Mouse (Mus musculus) midbrain, embryonic 11.5 days (tissue): ENCODE results near the gene Ppp1r36. TPM values are rescaled to one million over a fixed set of nuclear protein-coding genes. Genes with fewer than 3 reads are reported as not detected.
A peak's percentile ranks its signal among the peaks of the same experiment; 100 is the strongest.

Experiments used
- ATAC-seq: fragments of 200-750 bp; cut with Nextera tagmentation; 2 replicates; pipeline ENCODE4 v1.8.0; 2017; ENCODE audit warnings: moderate TSS enrichment, moderate library complexity; ENCODE audit not compliant: low FRiP score
- DNase-seq: peaks from one replicate; pipeline ENCODE4 v3.0.0; 2015; ENCODE audit warnings: low spot score; ENCODE audit errors: missing footprints
- H3K27ac ChIP-seq: fragments of 300-500 bp; sonication (generic); 2 replicates; pipeline ENCODE4 v1.5.1; 2014; ENCODE audit warnings: low read depth, low read length
- H3K27me3 ChIP-seq: fragments of 300-500 bp; sonication (generic); 2 replicates; pipeline ENCODE4 v1.6.1; 2014; ENCODE audit warnings: mild to moderate bottlenecking, low read length, moderate library complexity, mixed read lengths; ENCODE audit not compliant: control insufficient read depth, insufficient read depth
- H3K36me3 ChIP-seq: fragments of 300-500 bp; sonication (generic); 2 replicates; pipeline ENCODE4 v1.6.1; 2014; ENCODE audit warnings: mild to moderate bottlenecking, low read length, moderate library complexity, mixed read lengths; ENCODE audit not compliant: control insufficient read depth, insufficient read depth
- H3K4me1 ChIP-seq: fragments of 300-500 bp; sonication (generic); 2 replicates; pipeline ENCODE4 v1.6.1; 2014; ENCODE audit warnings: low read length; ENCODE audit not compliant: control insufficient read depth, insufficient read depth
- H3K4me2 ChIP-seq: fragments of 300-500 bp; sonication (generic); 2 replicates; pipeline ENCODE4 v1.6.1; 2014; ENCODE audit warnings: mild to moderate bottlenecking, moderate library complexity
- H3K4me3 ChIP-seq: fragments of 300-500 bp; sonication (generic); 2 replicates; pipeline ENCODE4 v1.5.1; 2014; ENCODE audit warnings: low read depth, low read length
- H3K9ac ChIP-seq: fragments of 300-500 bp; sonication (generic); 2 replicates; pipeline ENCODE4 v1.6.1; 2014; ENCODE audit warnings: low read length
- H3K9me3 ChIP-seq: fragments of 300-500 bp; sonication (generic); 2 replicates; pipeline ENCODE4 v1.6.1; 2016; ENCODE audit warnings: low read length; ENCODE audit not compliant: control insufficient read depth
- WGBS: fragments of 180-500 bp; shearing (Covaris S2); extraction: QIAGEN DNeasy Blood & Tissue Kit; methylation state at CpG from one replicate; pipeline ENCODE4 v1.1.7; 2014; 5-methylcytosine and 5-hydroxymethylcytosine counted together
- polyA plus RNA-seq: library from polyadenylated mRNA; unstranded; fragments of >200 nt; fragmentation: Nextera tagmentation; extraction: Ambion mirVana; gene quantifications from 2 replicates; pipeline ENCODE4 v1.2.1, GENCODE M21; 2014

Gene Ppp1r36
- polyA plus RNA-seq, 1 experiment from 2014 or later: 0.51 TPM

- peak overlapping the region; percentile 68 for H3K4me3 ChIP-seq
- H3K9me3 ChIP-seq: no peaks in the 10 kb centered on the region
- H3K27ac ChIP-seq: no peak overlapping the region
- no peaks in the 10 kb centered on the region for H3K36me3 ChIP-seq
- H3K4me2 ChIP-seq: peak overlapping the region; percentile 67
- DNase-seq: no peak
- no peak for ATAC-seq
- H3K9ac ChIP-seq: no peak overlapping the region
- peaks cover 40% of the 10 kb centered on the region for H3K27me3 ChIP-seq
- 9% methylated on average over 20 of the region's 20 CpGs for WGBS
- peaks cover 17% of the 10 kb centered on the region for H3K4me1 ChIP-seq
Observed at GRCm38 (mm10) chr12:76404836-76405182, 12.5 kb upstream of the Ppp1r36 start.

DNA sequence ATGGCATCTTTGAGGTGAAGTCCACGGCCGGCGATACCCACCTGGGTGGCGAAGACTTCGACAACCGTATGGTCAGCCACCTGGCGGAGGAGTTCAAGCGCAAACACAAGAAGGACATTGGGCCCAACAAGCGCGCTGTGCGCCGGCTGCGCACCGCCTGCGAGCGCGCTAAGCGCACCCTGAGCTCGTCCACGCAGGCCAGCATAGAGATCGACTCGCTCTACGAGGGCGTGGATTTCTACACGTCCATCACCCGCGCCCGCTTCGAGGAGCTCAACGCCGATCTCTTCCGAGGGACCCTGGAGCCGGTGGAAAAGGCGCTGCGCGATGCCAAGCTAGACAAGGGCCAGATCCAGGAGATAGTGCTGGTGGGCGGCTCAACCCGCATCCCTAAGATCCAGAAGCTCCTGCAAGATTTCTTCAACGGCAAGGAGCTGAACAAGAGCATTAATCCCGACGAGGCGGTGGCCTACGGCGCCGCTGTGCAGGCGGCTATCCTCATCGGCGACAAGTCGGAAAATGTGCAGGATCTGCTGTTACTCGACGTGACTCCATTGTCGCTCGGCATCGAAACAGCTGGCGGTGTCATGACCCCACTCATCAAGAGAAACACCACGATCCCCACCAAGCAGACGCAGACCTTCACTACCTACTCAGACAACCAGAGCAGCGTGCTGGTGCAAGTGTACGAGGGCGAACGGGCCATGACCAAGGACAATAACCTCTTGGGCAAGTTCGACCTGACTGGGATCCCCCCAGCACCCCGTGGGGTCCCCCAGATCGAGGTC, 12.0 kb upstream of the Ppp1r36 start:
- DNase-seq (peak; percentile 95), ATAC-seq (no peak)
- Histone ChIP-seq H3K27ac (no peak overlapping the region), H3K9me3 (no peaks in the 10 kb centered on the region), H3K36me3 (no peaks in the 10 kb centered on the region), H3K27me3 (peaks cover 40% of the 10 kb centered on the region), H3K4me2 (peak overlapping the region; percentile 67), H3K4me3 (peak overlapping the region; percentile 68), H3K4me1 (peaks cover 17% of the 10 kb centered on the region), H3K9ac (no peak overlapping the region)
- 4% methylated on average over 64 of the region's 64 CpGs for WGBS

DNA sequence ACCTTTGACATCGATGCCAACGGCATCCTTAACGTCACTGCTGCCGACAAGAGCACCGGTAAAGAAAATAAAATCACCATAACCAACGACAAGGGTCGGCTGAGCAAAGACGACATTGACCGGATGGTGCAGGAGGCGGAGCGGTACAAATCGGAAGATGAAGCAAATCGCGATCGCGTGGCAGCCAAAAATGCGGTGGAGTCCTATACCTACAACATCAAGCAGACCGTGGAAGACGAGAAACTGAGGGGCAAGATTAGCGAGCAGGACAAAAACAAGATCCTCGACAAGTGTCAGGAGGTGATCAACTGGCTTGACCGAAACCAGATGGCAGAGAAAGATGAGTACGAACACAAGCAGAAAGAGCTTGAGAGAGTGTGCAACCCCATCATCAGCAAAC, 11.4 kb upstream of the Ppp1r36 start:
- Histone ChIP-seq H3K4me1 (peaks cover 17% of the 10 kb centered on the region), H3K9me3 (no peaks in the 10 kb centered on the region), H3K4me3 (peak overlapping the region; percentile 68), H3K27ac (no peak overlapping the region), H3K9ac (no peak overlapping the region), H3K36me3 (no peaks in the 10 kb centered on the region), H3K4me2 (peak overlapping the region; percentile 67), H3K27me3 (peaks cover 40% of the 10 kb centered on the region)
- WGBS: 4% methylated on average over 23 of the region's 23 CpGs
- ATAC-seq (no peak), DNase-seq (peak; percentile 92)

DNA sequence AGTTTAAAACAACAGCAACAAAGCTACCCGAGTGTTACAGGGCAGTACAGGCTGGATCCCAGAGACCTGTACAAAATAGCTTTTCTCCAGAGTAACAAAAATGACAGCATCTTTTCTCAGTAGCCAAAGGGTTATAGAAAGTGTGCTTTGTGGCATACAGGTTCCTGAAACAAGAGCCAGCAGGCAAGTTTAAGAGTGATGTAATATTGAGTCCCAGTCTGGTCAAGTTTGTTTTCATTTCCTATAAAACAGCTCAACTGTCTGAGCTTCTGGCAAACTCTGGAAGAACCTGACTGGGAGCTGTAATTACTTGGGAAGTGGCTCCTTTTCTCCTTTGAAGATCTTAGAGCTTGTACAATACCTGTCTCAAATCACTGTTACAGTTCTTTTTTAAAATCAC, 10.2 kb upstream of the Ppp1r36 start:
- no peak overlapping the region for H3K27ac ChIP-seq
- H3K4me3 ChIP-seq: no peak overlapping the region
- no peak overlapping the region for H3K4me2 ChIP-seq
- peaks cover 39% of the 10 kb centered on the region for H3K27me3 ChIP-seq
- no peak overlapping the region for H3K9ac ChIP-seq
- H3K4me1 ChIP-seq: peaks cover 17% of the 10 kb centered on the region
- ATAC-seq (no peak), DNase-seq (peak; percentile 87)
- 43% methylated on average over 1 of the region's 1 CpGs for WGBS
- H3K36me3 ChIP-seq: no peaks in the 10 kb centered on the region
- H3K9me3 ChIP-seq: no peaks in the 10 kb centered on the region

DNA sequence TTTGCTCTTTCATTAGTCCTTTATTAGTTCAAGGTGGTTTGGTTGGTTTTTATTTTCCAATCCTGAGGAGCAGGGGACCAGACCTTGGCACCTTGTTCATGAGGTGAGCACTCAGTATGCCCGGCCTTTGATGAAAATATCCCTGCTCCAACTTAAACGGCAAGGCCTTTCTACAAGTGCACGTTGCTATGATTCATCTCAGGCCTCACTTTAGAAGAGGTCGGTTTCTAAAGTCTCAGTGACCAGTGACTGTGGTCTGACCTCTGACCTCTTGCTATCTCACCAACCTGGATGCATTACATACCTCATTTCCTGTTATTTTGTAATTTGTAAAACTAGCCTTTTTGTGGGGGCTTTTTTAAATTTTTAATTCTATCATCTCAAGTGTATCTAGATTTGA, 8.2 kb upstream of the Ppp1r36 start:
- H3K4me2 ChIP-seq: no peak overlapping the region
- WGBS: 67% methylated on average over 4 of the region's 4 CpGs
- peaks cover 11% of the 10 kb centered on the region; the same call in 1 of the 2 replicates for H3K4me1 ChIP-seq
- no peak overlapping the region for H3K4me3 ChIP-seq
- DNase-seq: no peak
- no peak overlapping the region for H3K9ac ChIP-seq
- H3K36me3 ChIP-seq: no peaks in the 10 kb centered on the region
- ATAC-seq: no peak
- H3K9me3 ChIP-seq: no peaks in the 10 kb centered on the region
- peaks cover 33% of the 10 kb centered on the region for H3K27me3 ChIP-seq
- no peak overlapping the region for H3K27ac ChIP-seq

DNA sequence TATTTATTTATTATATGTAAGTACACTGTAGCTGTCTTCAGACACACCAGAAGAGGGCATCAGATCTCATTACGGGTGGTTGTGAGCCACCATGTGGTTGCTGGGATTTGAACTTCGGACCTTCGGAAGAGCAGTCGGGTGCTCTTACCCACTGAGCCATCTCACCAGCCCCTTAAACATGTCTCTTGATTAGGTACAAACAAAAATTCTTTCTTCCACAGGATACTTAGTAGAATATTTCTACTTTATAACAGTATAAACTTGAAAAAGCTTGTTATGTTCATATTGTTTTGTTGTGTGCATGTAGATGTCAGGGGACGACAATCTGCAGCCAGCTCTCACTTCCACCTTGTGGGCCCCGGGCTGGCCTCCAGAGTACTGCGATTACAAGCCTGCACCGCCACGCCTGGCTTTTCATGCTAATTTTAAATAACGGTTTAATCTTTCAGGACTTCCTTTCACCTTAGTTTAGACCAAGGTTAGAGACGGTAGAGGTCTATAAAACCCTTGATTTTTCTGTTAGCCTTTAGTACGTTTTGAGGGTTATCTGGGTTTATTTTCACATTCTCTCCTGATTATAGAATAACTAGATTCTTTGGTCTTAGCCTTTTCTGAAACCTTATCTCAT, 1.8 kb upstream of the Ppp1r36 start:
- H3K9me3 ChIP-seq: peaks cover 3% of the 10 kb centered on the region; the same call in 1 of the 2 replicates
- H3K4me1 ChIP-seq: peaks cover 5% of the 10 kb centered on the region
- no peaks in the 10 kb centered on the region for H3K36me3 ChIP-seq
- no peak overlapping the region for H3K27ac ChIP-seq
- H3K4me3 ChIP-seq: no peak overlapping the region
- WGBS: 87% methylated on average over 11 of the region's 12 CpGs
- H3K9ac ChIP-seq: no peak overlapping the region
- ATAC-seq (no peak), DNase-seq (no peak)
- H3K27me3 ChIP-seq: peaks cover 3% of the 10 kb centered on the region
- H3K4me2 ChIP-seq: no peak overlapping the region

- ATAC-seq: no peak
- Histone ChIP-seq H3K27ac (no peak overlapping the region), H3K27me3 (peaks cover 3% of the 10 kb centered on the region), H3K4me1 (peaks cover 5% of the 10 kb centered on the region), H3K4me3 (no peak overlapping the region), H3K36me3 (no peaks in the 10 kb centered on the region), H3K9me3 (peaks cover 3% of the 10 kb centered on the region; the same call in 1 of the 2 replicates), H3K9ac (no peak overlapping the region), H3K4me2 (no peak overlapping the region)
- DNase-seq: no peak
- WGBS: 92% methylated on average over 5 of the region's 5 CpGs
Observed at GRCm38 (mm10) chr12:76418346-76418745, 1.0 kb downstream of the Ppp1r36 start.

- Histone ChIP-seq H3K27me3 (no peaks in the 10 kb centered on the region), H3K9ac (no peak overlapping the region), H3K4me3 (no peak overlapping the region), H3K27ac (no peak overlapping the region), H3K36me3 (no peaks in the 10 kb centered on the region), H3K9me3 (no peaks in the 10 kb centered on the region), H3K4me1 (no peaks in the 10 kb centered on the region), H3K4me2 (no peak overlapping the region)
- ATAC-seq: no peak
- WGBS: 91% methylated on average over 3 of the region's 3 CpGs
- DNase-seq: peak; percentile 70
Observed at GRCm38 (mm10) chr12:76425256-76425655, 7.9 kb downstream of the Ppp1r36 start.

- 69% methylated on average over 5 of the region's 5 CpGs for WGBS
- H3K9ac ChIP-seq: no peak overlapping the region
Observed at GRCm38 (mm10) chr12:76427546-76427945, 10.2 kb downstream of the Ppp1r36 start.

More at GRCm38 (mm10) chr12:76427546-76427945, 10.2 kb downstream of the Ppp1r36 start:
- Histone ChIP-seq H3K4me3 (no peak overlapping the region), H3K4me1 (no peaks in the 10 kb centered on the region), H3K27me3 (no peaks in the 10 kb centered on the region), H3K36me3 (no peaks in the 10 kb centered on the region), H3K4me2 (no peak overlapping the region), H3K9me3 (no peaks in the 10 kb centered on the region), H3K27ac (no peak overlapping the region)
- no peak for DNase-seq
- no peak for ATAC-seq
